Mouse (Mus musculus) megakaryocyte-erythroid progenitor cell, adult 5-6 weeks (primary cell): Measurements from ENCODE around the gene Ctsr. TPM values are rescaled to one million over a fixed set of nuclear protein-coding genes. Genes with fewer than 3 reads are reported as not detected.
"Not testable (repeated sequence)": the region's sequence is repeated elsewhere in the genome, so short reads cannot be mapped to it uniquely, and the experiment has no call there.

Experiments used
- ATAC-seq: replicated peaks from 2 replicates; pipeline ENCODE4 v1.8.0; 2016; ENCODE audit warnings: mild to moderate bottlenecking, inconsistent platforms; ENCODE audit not compliant: severe bottlenecking, poor library complexity, low FRiP score, low TSS enrichment
- total RNA-seq, 2 experiments: library from RNA; stranded (forward) in 1 of 2; stranded (reverse) in 1 of 2; fragments of 200-1000, 215-1000 nt in 1 of 2; fragments of >200 nt in 1 of 2; fragmentation: Nextera tagmentation in 1 of 2; gene quantifications; 2 replicates each; pipeline ENCODE4 v1.2.3; 2014 to 2017

The Ctsr gene
- total RNA-seq (2014; fragmentation: Nextera tagmentation) (not detected in 2 replicates), total RNA-seq (2017) (not detected in 2 replicates)

DNA sequence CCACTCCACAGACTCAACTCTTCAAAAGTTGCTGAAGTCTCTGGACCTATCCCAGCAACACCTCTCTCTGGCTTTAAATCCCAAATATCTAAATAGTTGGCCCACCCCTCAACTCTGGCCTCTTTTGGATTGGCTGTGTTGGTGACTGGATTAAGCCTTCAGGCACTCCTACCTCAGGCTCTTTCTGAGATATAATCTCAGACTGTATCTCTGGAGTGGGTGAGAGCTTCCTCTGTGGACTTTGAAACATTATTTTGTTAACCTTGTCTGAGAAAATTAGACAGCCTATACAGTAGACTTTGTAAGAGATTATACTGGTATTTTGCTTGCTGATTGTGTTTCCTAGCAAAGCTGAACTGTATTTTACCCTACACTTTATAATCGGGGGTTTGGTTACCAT, at the start of gene Ctsr:
Gene Ctsr, minus strand, starts transcription at position 101 of the 400 bp plus-strand sequence.
- ATAC-seq = no peak

DNA sequence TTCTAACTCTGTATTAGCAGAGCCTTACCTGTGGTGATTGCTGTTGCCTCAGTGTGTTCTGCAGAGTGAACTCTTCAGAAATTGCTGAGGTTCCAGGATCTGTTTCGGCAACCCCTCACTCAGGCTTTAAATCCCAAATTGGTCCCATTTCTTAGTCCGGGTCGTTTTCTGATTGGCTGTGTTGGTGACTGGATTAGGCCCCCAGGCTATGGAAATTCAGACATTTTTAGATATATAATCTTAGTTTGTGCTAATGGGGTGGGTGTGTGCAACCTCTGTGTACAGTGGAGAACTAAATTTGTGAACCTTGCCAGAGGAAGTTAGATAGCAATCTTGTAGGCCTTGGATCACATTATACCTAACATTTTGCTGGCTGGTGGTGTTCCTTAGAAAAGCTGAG, 39.3 kb upstream of the Ctsr start, which contains the start of gene Cts6:
Gene Cts6, minus strand, starts transcription at position 101 of the 400 bp plus-strand sequence.
- no peak for ATAC-seq

DNA sequence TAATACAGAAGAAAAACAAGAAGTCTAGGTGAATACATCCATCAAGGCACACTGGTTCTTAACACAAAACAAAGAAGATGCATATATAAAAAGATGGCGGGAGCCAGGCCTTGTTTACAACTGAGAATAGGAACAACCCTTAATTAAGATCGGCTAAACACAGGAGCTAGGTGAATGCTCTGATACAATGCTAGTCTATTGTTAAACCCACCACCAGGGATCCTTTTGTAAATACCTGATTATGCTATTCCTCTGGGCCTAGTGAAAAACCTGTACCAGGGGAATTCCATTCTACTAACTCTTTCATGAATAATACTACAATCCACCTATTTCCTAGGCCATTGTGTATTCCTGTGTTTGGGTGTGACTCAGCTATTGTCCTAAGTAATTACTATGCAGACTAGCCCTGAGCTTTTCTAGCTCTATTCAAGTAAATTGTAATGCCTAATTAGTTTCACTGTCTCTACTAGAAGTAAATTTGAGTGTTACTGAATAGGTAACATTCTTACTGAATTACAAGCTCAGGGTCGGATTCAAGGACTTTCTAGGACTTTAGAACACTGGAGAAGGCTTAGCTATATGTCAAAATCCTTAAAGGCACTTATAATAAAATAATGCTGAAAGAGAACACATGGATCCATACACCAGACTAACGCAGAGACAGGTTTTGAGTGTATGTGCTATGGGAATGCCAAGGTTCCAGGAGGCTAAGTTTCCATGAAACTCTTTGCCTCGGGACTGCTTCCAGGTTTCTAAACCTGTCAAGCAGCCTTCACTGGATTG, 21.3 kb upstream of the Ctsr start:
- ATAC-seq = not testable (repeated sequence)

DNA sequence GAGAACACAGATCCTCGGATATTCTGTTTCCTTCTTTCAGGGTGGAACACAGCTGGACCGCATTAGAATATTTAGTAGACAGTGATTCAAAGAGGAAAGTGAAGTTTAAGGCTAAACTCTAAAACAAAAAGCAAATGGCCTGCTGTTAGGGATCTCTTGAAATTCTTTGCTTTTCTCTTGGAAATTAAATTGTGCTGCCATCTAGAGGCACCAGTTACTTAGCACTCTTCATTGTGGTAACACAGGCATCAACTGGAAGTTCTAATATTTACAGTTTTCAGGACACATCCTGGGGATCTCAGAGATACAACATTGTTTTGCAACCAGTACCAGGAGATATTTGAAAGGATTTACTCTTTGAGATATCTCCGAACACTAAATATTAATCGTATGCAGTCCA, 566 bp upstream of the Ctsr start:
- no peak for ATAC-seq

Other genes with a start within 250 kb of the Ctsr start
- not detected in 2 replicates for gene Gm49393, start 228.7 kb downstream of the Ctsr start, total RNA-seq (2014; fragmentation: Nextera tagmentation)
- not detected in 2 replicates for gene Gm49393, start 228.7 kb downstream of the Ctsr start, total RNA-seq (2017)
- gene Gm49391, start 227.7 kb downstream of the Ctsr start, total RNA-seq (2014; fragmentation: Nextera tagmentation) = not detected in 2 replicates
- 0.91 and 6.9 TPM in 2 replicates for gene Gm49391, start 227.7 kb downstream of the Ctsr start, total RNA-seq (2017)
- gene Ctla2a, start 227.6 kb downstream of the Ctsr start, total RNA-seq (2014; fragmentation: Nextera tagmentation) = 19.0 and 39.1 TPM in 2 replicates
- 93.3 and 277 TPM in 2 replicates for gene Ctla2a, start 227.6 kb downstream of the Ctsr start, total RNA-seq (2017)
- not detected in 2 replicates for gene Tpbpa, start 222.3 kb downstream of the Ctsr start, total RNA-seq (2014; fragmentation: Nextera tagmentation)
- gene Tpbpa, start 222.3 kb downstream of the Ctsr start, total RNA-seq (2017) = not detected in 2 replicates
- not detected in 2 replicates for gene Ctsj, start 158.3 kb downstream of the Ctsr start, total RNA-seq (2014; fragmentation: Nextera tagmentation)
- not detected in 2 replicates for gene Ctsj, start 158.3 kb downstream of the Ctsr start, total RNA-seq (2017)
- not detected in 2 replicates for gene Ctsq, start 123.6 kb downstream of the Ctsr start, total RNA-seq (2014; fragmentation: Nextera tagmentation)
- gene Ctsq, start 123.6 kb downstream of the Ctsr start, total RNA-seq (2017) = not detected in 2 replicates
- gene Cts6, start 39.2 kb upstream of the Ctsr start, total RNA-seq (2014; fragmentation: Nextera tagmentation) = not detected in 2 replicates
- not detected in 2 replicates for gene Cts6, start 39.2 kb upstream of the Ctsr start, total RNA-seq (2017)
- gene Cts8, start 91.1 kb upstream of the Ctsr start, total RNA-seq (2014; fragmentation: Nextera tagmentation) = not detected in 2 replicates
- not detected in 2 replicates for gene Cts8, start 91.1 kb upstream of the Ctsr start, total RNA-seq (2017)
- gene Gm49398, start 124.6 kb upstream of the Ctsr start, total RNA-seq (2014; fragmentation: Nextera tagmentation) = not detected in 2 replicates
- not detected in 2 replicates for gene Gm49398, start 124.6 kb upstream of the Ctsr start, total RNA-seq (2017)
- gene Cts7, start 193.9 kb upstream of the Ctsr start, total RNA-seq (2014; fragmentation: Nextera tagmentation) = not detected in 2 replicates
- gene Cts7, start 193.9 kb upstream of the Ctsr start, total RNA-seq (2017) = not detected in 2 replicates